Mouse (Mus musculus): ENCODE measurements around the gene Kctd11. TPM values are rescaled to one million over a fixed set of nuclear protein-coding genes. Genes with fewer than 3 reads are reported as not detected.
"Not testable (repeated sequence)": the region's sequence is repeated elsewhere in the genome, so short reads cannot be mapped to it uniquely, and the experiment has no call there.

The Kctd11 gene
- total RNA-seq (2014; fragmentation: Nextera tagmentation) (0.41 and 4.2 TPM in 2 replicates), total RNA-seq (2017) (1.1 and 2.6 TPM in 2 replicates)

- ATAC-seq (replicated peaks; ENCODE audit: poor library complexity, severe bottlenecking) = peak; percentile 68
These were observed at the start of gene Kctd11 for GRCm38 (mm10) chr11:69880853-69881603. Gene Kctd11, minus strand, starts transcription at chr11:69881406.

DNA sequence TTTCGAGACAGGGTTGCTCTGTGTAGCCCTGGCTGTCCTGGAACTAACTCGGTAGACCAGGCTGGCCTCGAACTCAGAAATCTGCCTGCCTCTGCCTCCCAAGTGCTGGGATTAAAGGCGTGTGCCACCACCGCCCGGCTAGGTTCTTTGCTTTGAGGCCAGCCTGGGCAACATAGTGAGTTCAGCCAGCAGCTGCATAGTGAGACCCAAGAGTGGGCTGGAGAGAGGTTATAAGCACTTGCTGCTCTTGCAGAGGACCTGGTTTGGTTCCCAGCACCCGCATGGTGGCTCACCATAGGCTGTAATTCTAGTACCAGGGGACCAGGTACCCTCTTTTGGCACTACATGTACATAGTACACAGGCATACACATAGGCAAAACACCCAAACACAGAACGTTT, 49.0 kb upstream of the Kctd11 start:
- ATAC-seq (replicated peaks; ENCODE audit: poor library complexity, severe bottlenecking) = not testable (repeated sequence)

- no peak for ATAC-seq (replicated peaks; ENCODE audit: poor library complexity, severe bottlenecking)
These were observed 48.5 kb upstream of the Kctd11 start for GRCm38 (mm10) chr11:69929712-69930111.

GRCm38 (mm10) chr11:69927501-69927900, 46.3 kb upstream of the Kctd11 start:
- ATAC-seq (replicated peaks; ENCODE audit: poor library complexity, severe bottlenecking) = no peak

DNA sequence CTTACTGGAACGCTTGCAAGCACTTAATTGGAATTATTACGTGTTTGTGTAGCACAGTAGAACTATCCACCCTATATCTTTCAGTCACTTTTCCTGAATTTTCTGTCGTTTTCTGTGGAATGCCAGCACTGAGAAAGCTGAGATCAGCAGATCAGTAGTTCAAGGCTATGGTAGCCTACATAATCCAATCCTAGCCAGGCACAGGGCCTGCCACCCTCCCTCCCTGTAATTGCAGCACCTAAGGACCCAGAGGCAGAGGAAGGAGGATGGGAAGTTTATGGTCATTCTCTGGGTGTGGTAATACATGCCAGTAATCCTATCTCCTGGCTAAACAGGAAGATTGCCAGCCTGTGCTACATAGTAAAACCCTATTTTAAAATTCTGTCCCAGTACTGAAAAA, 41.6 kb upstream of the Kctd11 start:
- ATAC-seq (replicated peaks; ENCODE audit: poor library complexity, severe bottlenecking) = no peak

GRCm38 (mm10) chr11:69922012-69922756, 41.0 kb upstream of the Kctd11 start:
- no peak for ATAC-seq (replicated peaks; ENCODE audit: poor library complexity, severe bottlenecking)

DNA sequence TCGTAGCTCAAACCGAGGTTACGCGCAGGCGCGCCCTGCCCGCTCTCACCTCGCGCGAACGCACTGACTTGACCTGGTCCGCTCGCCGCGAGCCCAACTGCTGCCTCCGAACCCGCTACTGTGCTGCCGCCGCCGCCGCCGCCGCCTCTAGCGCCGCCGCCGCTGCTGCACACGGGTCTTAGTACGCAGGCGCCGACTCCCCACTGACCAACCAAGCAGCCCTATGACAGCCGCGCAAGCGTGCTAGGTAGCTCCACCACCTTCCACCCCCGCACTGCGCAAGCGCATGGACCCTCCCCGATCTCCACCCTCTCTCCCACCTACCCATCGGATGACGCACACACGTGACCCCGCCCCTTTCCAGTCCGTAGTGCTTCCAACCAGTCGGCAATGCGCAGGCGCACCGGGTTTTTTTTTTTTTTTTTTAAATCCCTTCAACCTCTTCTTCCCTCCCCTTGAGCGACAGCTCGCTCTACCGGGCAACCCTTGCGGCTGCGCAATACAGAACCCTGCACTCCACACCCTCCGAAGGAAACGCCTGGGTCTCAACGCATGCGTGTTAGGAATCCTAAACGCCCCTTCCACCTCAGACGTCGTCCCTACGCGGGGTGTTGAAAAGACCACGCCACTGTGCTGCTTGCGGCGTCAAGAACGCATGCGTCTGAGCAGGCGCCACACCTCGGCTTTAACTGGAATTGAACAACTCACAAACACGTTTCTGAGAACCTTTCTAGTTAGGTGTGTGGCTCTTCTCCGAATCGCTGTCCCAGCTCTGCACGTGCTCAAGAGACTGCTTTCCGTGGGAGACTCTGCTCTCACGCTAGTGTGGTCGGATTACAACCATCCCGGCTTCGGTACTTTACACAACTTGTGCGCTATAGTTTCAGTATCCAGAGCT, 40.2 kb upstream of the Kctd11 start, which contains the start of gene Eif5a:
Gene Eif5a, minus strand, starts transcription at position 845 of the 898 bp plus-strand sequence.
- peak; percentile 71 for ATAC-seq (replicated peaks; ENCODE audit: poor library complexity, severe bottlenecking)

DNA sequence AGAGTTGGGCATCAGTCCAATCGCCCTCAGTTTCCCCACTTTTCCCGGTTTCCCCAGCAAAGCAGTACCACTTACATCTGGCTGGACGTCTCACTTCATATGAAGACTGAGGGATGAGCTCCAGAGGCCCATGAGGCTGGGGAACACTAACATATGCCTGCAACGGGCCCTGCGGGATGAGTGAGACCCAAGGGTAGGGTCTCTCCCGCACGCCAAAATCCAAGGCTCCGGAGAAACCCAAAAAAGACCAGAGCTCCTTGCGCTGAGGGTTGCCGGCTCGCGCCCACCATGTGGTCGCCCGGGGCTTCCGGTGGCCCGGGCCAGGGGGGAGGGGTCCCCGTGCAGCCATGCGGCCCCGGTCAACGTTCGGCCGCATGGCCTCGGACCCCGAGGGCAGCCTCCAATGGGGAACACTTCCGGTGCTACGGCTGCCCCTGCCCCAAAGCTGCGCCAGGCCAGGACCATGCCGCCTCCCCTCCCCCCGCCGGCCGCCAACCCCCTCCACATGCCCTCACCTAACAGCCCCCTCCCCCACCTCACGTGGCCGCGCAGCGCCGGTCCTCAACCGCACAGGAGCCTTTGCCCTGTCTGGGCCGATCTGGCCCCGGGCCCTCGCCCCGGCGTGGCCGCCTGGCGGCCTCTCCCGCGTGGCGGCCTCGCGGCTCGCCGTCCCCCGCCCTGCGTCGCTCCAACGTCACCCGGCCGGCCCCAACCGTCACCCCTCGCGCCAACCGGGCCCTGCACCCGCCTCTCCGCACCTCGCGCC, 39.2 kb upstream of the Kctd11 start:
- ATAC-seq (replicated peaks; ENCODE audit: poor library complexity, severe bottlenecking) = peak; percentile 2

DNA sequence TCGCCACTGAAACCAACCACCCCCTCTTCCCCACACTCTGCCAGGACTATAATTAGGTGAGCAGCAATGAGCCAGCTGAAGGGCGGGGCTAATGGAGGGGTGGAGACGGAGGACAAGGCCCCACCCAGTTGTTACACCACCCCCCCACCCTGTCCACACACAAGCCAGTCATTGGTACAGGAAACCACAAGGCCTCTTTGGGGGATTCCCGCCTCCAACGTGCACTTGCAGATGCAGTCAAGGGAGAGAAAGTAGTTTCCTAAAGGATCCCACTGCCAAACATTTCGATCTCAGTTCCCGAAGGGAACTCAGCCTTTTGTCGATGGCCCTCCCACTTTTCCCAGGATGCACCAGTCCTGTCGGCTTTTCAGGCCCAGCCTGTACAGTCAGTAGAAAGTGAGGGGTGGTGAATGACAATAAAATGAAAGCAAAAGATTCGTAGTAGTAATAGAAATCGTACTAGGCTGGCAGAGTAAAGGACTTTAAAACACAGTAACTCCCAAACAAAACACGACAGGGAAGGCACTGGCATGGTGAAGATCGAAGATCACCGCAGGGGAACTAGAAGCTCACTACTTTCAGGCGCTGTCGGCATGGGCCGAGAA, 38.6 kb upstream of the Kctd11 start:
- ATAC-seq (replicated peaks; ENCODE audit: poor library complexity, severe bottlenecking) = peak; percentile 53

DNA sequence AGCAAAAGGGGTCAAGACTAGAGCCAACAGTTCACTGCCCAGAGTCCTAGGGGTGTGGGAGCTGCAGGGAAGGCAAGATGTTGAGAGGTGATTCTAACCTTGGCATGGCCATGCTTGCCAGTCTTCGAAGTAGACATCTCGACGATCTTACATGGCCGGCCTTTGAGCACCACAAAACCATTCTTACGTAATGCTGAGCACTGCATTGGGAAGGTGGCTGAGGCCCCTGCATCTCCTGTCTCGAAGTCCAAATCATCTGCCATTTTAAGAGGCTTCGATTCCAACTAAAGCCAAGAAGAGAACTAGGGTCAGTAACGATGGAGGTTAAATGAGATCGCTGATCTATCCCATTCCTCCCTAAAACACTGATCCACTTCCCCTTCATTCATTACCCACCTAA, 37.8 kb upstream of the Kctd11 start:
- ATAC-seq (replicated peaks; ENCODE audit: poor library complexity, severe bottlenecking) = no peak

DNA sequence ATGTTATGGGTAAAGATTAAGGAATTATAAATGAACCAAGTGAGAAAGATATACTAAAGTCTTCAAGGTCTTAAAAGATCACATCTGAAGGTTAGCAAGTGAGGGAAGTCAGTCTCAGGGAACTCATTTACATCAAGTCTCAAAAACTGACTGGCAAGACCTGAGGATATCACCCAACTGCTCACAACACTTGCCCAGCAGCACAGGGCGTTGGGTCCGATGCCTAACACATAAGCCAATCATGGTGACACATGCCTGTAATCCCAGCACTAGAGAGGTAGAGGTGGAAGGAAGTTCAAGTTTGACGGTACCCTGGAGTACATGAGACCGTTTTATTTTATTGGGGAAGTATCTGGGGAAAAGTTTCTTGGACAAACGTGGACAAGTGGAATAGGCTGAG, 36.9 kb upstream of the Kctd11 start:
- ATAC-seq (replicated peaks; ENCODE audit: poor library complexity, severe bottlenecking) = no peak

DNA sequence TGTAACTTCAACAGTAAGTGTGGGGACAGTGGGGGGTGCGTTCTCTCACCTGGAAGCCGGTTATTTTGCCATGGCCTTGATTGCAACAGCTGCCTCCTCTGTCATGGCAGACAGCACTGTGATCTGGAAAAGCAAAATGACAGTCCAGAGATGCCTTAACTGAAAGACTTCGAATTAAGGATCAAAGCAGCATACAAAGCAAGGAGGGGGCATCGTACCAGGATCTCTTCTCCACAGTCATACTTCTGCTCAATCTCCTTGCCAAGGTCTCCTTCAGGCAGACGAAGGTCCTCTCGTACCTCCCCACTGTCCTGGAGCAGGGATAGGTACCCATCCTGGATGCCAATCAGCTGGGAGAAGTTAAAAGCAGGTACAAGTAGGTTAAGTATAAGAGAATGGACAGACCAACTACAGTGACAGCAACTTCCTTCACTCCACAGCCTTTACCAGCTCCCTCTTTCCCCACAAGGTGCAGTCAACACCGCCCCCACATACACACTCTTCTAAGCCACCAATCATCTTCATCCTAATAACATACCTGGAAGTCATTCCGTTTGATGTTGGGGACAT, 36.3 kb upstream of the Kctd11 start:
- no peak for ATAC-seq (replicated peaks; ENCODE audit: poor library complexity, severe bottlenecking)

GRCm38 (mm10) chr11:69916652-69917378, 35.6 kb upstream of the Kctd11 start:
- ATAC-seq (replicated peaks; ENCODE audit: poor library complexity, severe bottlenecking) = not testable (repeated sequence)

DNA sequence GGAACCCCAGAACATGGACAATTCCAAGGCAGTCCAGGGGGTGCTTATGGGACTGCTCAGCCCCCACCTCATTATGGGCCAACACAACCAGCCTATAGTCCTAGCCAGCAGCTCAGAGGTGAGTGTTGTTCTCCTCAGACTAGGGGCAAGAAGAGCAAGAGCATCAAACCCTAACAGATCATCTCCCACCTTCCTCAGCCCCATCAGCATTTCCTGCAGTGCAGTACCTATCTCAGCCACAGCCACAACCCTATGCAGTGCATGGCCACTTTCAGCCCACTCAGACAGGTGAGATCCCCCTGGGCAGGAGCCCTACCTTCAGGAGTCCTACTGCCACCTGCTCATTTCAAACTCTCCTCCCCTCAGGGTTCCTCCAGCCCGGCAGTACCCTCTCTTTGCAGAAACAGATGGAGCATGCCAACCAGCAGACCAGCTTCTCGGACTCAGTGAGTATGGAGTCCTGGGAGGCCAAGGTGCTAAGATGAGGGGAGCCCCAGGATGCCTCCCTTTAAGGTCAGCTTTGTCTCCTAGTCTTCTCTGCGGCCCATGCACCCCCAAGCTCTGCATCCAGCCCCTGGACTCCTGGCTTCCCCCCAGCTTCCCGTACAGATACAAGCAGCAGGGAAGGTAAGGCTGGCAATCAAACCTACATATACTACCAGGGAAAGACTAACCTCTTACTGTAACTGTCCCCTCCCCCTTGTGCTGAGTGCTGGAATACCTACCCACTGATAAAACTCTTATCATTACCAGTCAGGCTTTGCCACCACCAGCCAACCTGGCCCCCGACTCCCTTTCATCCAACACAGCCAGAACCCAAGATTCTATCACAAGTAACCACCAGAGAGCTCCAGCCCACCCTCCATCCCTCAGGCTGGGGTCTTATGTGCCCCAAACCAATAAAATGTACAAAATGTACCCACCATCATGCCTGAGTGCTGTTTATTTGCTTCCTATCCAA, 34.7 kb upstream of the Kctd11 start:
- no peak for ATAC-seq (replicated peaks; ENCODE audit: poor library complexity, severe bottlenecking)

- ATAC-seq (replicated peaks; ENCODE audit: poor library complexity, severe bottlenecking) = no peak
These were observed 33.8 kb upstream of the Kctd11 start for GRCm38 (mm10) chr11:69914917-69915430.

DNA sequence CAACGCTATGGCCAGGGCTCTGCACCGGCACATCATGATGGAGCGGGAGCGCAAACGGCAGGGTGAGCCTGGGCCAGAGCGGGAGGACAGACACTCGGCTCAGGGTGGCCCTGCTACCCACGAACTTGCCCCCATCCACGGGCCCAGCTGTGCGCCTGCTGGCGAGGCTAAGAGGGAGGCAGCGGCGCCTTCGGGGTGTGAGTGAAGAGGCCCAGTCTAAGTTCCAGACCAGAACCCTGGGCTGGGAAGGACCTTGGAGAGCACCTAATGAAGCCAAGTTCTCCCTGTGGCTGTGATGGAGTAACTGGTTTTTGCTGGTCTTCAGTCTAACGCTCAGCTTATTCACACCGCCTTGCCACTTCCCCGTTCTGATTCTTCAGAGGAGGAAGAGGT, 33.2 kb upstream of the Kctd11 start:
- peak; percentile 38 for ATAC-seq (replicated peaks; ENCODE audit: poor library complexity, severe bottlenecking)

Measured in granulocyte monocyte progenitor cell, adult 5-6 weeks (primary cell).